Mouse (Mus musculus): ENCODE measurements around the gene Map4k2. TPM values are rescaled to one million over a fixed set of nuclear protein-coding genes. Genes with fewer than 3 reads are reported as not detected.

Gene Map4k2
- total RNA-seq, 2 experiments from 2014 or later = 79.3 to 86.2 TPM

DNA sequence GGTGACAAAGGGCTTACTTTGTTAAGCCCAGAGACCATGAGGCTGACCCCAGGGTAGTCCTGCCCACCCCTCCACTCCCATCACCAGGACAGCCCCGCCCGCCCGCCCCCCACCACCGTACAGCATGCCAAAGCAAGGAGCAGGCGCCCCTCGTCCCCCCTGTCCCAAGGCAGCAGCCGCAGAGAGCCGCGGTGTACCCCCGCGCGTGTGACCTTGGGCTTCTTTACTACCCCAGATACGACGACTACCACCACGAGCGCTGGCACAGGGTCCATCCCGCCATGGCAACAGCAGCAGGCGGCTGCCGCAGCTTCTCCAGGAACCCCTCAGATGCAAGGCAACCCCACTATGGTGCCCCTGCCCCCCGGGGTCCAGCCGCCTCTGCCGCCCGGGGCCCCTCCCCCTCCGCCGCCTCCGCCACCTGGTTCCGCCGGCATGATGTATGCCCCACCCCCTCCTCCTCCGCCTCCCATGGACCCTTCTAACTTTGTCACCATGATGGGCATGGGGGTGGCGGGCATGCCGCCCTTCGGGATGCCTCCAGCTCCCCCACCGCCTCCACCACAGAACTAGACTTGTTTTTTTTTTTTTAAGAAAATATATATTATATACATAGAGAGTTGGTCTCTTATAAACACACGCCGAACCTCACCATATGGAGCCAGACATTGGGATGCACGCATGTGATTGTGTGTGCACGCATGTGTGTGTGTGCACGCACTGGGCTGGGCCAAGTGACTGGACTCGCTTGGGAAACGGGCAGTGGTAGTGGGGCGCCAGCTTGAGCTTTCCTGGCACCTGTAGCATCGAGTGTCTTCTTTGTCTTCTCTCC is 34.7 kb downstream of the Map4k2 start:
- DNase-seq (ENCODE audit: low spot score in 2 of 2) = no peak

DNA sequence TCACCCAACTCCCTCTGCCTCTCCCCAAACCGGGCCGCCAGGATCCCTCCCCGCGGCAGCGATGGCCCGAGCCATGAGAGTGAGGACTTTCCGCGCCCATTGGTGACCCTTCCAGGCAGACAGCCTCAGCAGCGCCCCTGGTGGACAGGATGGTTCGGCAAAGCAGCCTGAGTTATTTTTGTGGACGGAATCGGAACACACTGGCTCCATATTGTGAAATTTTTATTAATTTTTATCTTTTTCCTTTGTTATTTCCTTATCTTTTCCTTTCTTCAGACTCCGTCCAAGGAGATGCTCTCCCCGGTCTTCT is 35.3 kb downstream of the Map4k2 start:
- peak; percentile 78 for DNase-seq (ENCODE audit: low spot score in 2 of 2)

DNA sequence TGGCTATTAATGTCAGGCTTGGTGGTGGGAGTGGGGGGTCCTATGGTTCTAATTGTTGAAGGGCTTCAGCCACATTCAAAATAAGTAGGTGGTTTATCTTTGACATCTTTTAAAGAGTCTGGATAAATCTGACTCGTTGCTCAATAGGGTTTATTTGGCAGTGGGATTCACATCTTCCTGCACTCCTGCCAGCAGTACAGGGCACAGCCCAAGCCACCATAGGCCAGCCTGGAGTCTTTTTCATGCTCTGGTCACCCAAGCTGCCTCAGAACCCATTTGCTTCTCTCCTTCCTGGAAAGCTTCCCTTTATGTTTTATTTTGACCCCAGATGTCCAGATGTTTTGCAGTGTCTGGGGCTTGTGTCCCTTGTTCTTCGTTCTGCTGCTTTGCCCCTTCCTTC is 35.7 kb downstream of the Map4k2 start:
- DNase-seq (ENCODE audit: low spot score in 2 of 2) = no peak

- no peak for DNase-seq (ENCODE audit: low spot score in 2 of 2)
Observed at GRCm38 (mm10) chr19:6377327-6378040, 36.5 kb downstream of the Map4k2 start.

DNA sequence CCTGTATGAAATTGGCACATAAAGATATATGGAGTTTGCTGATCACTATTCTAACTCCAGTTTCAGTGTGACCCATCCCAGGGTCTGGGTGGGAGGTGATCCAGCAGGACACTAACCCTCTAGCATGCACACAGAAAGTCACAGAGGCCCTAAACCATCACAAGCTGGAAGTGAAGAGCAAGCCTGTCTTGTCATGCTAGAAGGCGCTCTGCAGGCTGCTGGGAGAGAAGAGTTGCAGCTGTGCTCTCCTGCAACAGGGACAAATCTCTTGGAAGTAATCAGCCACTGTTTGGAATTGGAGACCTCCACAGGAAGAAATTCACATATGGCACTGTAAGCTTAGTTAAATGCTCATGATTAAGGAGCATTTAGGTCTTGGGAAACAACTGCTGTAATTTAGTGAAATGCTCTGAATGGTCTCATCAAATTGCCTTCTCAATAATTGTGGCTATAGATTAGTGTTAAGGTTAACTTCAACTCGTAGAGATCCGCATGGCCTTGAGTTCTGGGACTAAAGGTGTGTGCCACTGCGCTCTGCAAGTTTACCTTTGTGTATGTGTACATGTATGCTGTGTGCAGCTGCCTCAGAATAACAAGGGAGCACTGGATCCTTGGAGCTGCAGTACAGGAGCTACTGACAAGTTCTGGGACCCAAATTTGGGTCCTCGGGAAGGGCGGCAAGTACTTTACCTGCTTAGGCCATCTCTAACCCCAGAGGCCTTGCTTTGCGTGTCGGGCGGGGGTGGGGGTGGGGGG is 39.7 kb downstream of the Map4k2 start:
- DNase-seq (ENCODE audit: low spot score in 2 of 2) = no peak

DNA sequence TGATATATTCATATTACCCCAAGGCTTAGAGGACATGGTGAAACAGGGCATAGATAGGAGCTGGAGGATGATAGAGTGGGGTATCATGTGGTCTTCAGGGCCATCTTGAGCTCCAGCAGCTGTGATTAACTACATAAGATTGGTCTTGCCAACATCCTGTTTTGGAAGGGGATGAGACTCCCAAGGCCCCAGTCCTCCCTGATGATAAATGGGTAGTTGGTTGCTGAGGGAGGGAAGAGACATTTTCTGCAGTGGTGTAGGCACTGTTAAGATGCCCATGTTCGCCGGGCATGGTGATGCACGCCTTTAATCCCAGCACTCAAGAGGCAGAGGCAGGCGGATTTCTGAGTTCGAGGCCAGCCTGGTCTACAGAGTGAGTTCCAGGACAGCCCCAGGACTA is 40.3 kb downstream of the Map4k2 start:
- no peak for DNase-seq (ENCODE audit: low spot score in 2 of 2)

DNA sequence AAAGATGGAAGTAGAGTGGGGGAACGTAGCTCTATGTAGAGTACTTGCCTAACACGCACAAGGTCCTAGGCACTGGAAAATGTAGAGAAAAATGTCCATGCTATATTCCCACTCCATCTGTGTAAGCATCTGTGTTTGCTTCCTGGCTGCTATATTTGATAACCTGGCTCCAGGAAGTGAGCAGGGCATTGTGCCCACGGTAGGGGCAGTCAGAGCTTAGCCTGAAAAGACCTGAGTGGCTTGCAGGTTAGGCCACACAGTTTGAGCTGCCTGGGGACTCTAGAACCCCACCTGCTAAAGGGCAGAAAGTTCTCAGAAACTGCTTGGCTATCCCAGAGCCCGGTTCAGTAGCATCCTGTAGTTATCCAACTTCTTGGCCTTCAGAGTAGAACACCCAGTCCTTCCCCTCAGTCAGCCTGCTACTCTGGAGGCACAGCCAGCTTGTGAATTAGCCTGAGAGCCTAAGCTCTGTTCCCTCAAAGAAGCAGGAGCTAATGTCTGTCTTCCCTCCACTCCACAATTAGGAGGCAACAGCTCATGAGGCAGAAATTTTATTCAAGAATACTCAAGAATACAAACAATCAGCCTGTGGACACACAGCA is 41.5 kb downstream of the Map4k2 start:
- no peak for DNase-seq (ENCODE audit: low spot score in 2 of 2)

GRCm38 (mm10) chr19:6383470-6383869 is 42.5 kb downstream of the Map4k2 start:
- DNase-seq (ENCODE audit: low spot score in 2 of 2) = no peak

- DNase-seq (ENCODE audit: low spot score in 2 of 2) = peak in 1 of 2 experiments; percentile 63
Observed at GRCm38 (mm10) chr19:6384128-6384527, 43.2 kb downstream of the Map4k2 start, which contains the start of gene Pygm. Gene Pygm, plus strand, starts transcription at chr19:6384399.

DNA sequence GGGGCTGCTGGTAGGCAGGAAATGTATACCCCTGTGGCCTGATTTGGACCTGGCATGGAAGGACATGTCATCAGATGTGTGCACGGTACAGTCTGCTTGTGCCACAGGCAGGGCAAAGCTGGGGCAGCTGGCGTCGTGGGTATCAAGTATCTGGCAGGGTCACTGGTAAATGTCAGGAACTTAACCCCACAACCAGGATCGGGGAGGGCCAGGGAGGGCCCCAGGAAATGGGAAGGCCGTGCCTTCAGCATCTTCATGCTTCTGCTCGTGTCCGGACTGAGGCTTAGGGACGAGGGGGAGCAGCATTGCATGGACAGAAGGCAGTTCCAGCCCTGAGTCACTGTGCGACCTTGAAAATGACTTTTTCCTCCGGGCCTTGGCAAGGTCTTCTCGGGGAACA is 44.0 kb downstream of the Map4k2 start:
- DNase-seq (ENCODE audit: low spot score in 2 of 2) = no peak

DNA sequence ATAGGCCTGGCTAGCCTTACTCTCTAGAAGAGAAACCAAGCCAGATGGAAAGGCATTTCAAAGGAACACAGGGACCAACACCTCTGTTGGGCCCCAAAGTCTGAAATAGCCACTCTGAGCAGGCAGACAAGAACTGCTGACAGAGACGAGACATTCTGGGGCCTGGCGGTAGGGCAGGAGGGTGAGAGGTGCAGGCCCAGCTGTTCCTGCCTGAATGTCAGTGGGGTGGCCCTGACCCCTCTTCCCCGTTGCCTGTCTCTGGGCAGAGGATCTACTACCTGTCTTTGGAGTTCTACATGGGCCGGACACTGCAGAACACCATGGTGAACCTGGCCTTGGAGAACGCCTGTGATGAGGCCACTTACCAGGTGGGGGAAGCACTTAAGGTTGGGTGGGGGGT is 44.5 kb downstream of the Map4k2 start:
- DNase-seq (ENCODE audit: low spot score in 2 of 2) = no peak

- no peak for DNase-seq (ENCODE audit: low spot score in 2 of 2)
Observed at GRCm38 (mm10) chr19:6385821-6386220, 44.9 kb downstream of the Map4k2 start.

DNA sequence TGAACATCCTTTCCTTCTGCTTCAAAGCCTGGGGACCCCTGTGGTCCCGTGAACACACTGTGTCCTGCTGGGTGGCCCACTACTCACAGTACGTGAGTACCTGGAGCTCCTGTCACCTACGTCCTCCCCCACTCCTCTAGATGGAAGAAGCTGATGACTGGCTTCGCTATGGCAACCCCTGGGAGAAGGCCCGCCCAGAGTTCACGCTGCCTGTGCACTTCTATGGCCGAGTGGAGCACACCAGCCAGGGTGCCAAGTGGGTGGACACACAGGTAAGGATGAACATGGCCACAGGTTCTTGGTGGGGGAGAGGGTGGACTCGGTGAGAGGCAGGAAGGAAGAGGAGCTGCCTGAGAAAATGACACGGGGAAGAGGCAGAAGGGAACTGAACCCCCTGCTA is 45.3 kb downstream of the Map4k2 start:
- no peak for DNase-seq (ENCODE audit: low spot score in 2 of 2)

- no peak for DNase-seq (ENCODE audit: low spot score in 2 of 2)
Observed at GRCm38 (mm10) chr19:6388006-6388405, 47.1 kb downstream of the Map4k2 start.

GRCm38 (mm10) chr19:6389803-6390202 is 48.9 kb downstream of the Map4k2 start:
- DNase-seq (ENCODE audit: low spot score in 2 of 2) = no peak

DNA sequence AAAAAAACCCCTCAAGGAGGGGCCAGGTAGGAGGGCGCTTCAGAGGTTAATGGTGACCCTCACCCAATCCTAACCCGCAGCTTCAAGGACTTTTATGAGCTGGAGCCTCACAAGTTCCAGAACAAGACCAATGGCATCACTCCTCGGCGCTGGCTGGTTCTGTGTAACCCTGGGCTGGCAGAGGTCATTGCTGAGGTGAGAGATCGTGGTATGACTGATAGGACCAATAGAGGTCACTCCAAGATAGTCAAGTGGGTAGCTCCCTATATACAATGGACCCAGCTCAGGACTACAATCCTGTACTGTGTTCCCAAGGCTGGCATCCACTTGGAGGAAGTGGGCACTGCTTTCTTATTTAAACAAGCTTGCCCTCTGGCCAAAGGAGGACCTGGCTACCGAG is 49.3 kb downstream of the Map4k2 start:
- DNase-seq (ENCODE audit: low spot score in 2 of 2) = no peak

- DNase-seq (ENCODE audit: low spot score in 2 of 2) = no peak
Observed at GRCm38 (mm10) chr19:6392743-6393393, 51.9 kb downstream of the Map4k2 start.

- DNase-seq (ENCODE audit: low spot score in 2 of 2) = no peak
Observed at GRCm38 (mm10) chr19:6393637-6394036, 52.7 kb downstream of the Map4k2 start.

DNA sequence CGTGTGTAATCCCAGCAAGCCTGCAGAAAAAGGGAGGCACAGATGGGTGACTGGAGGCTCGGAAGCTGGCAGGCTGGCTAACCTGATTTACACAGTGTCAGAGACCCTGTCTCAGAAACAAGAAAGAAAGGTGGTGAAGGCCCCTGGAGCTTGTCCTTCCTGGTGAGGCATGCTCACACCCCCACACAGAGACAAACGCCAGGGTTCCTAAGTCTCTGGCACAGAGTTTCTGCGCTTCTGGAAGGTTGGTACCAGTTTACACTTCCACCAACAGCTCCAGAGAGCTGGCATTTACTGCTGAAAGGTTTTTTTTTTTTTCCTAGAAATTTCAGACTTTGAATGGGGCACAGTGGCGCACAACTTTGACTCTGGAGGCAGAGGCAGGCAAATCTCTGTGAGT is 55.3 kb downstream of the Map4k2 start:
- no peak for DNase-seq (ENCODE audit: low spot score in 2 of 2)

- DNase-seq (ENCODE audit: low spot score in 2 of 2) = no peak
Observed at GRCm38 (mm10) chr19:6397582-6398249, 56.8 kb downstream of the Map4k2 start.
